Mouse (Mus musculus): ENCODE measurements at regions not wholly inside any gene's neighbourhood (a gene's known extent, or its start where the extent isn't known, plus 50 kb on each side); places are given as distances from the start of the nearest gene placed in this dataset.

DNA sequence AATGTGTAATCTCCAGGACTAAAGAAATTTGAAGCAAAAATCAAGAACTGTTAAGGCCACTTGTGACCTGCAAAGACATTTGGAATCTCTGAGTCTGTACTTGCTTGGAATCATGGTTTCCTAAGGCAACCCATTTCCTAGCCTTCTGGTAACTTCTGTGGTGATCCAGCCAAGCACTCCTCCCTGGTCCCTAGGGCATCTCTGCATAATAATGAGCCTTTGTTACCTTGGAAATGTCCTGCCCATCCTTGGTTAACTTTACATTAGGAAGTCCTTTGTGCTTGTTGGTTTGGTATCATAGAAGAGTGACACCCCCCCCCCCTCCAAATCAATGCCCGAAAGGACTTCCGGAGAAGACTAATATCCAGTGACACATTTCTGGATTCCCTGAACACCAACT, 496.6 kb upstream of the Gm19410 start:
- WGBS = 89% methylated on average over 2 of the region's 2 CpGs
- no peak overlapping the region for H3K4me2 ChIP-seq (ENCODE audit: low read depth, low read length)
- H3K27me3 ChIP-seq (ENCODE audit: insufficient read depth, low read length) = no peaks in the 10 kb centered on the region
- ATAC-seq (no peak), DNase-seq (ENCODE audit: low spot score) (no peak)
- no peaks in the 10 kb centered on the region for H3K4me1 ChIP-seq (ENCODE audit: insufficient read depth, low read length)
- no peak for TF ChIP-seq CTCF (IDR thresholded peaks at IDR 0.05; ENCODE audit: low read depth)
- no peaks in the 10 kb centered on the region for H3K9me3 ChIP-seq (ENCODE audit: low read length)
- no peak overlapping the region for H3K27ac ChIP-seq
- no peaks in the 10 kb centered on the region for H3K36me3 ChIP-seq (ENCODE audit: insufficient read depth, low read length)
- H3K9ac ChIP-seq (replicated peaks; ENCODE audit: low read length) = no peak overlapping the region
- no peak overlapping the region for H3K4me3 ChIP-seq (ENCODE audit: low read length)

DNA sequence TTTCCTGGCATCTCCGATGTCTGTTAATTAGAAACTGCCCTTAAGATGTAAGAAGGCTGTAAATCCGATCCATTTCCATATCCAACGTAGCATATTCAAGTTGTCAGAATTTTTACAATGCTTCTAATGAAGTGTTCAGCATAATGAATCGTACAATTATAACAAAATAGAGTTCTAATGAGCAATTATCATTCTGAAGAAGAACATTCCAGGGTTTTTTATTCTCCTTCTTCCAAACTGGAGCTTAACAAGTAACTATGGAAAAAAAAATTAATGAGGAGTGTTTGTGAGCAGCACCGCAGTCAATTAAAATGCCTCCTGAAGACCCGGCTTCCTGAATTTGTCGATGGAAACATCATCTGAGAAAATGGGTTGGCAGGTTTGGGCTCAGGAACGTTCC, 489.6 kb upstream of the Gm19410 start:
- Histone ChIP-seq H3K36me3 (ENCODE audit: insufficient read depth, low read length) (no peaks in the 10 kb centered on the region), H3K9ac (replicated peaks; ENCODE audit: low read length) (no peak overlapping the region), H3K27ac (no peak overlapping the region), H3K4me3 (ENCODE audit: low read length) (no peak overlapping the region), H3K9me3 (ENCODE audit: low read length) (no peaks in the 10 kb centered on the region), H3K4me1 (ENCODE audit: insufficient read depth, low read length) (no peaks in the 10 kb centered on the region), H3K4me2 (ENCODE audit: low read depth, low read length) (no peak overlapping the region), H3K27me3 (ENCODE audit: insufficient read depth, low read length) (no peaks in the 10 kb centered on the region)
- ATAC-seq = no peak
- no peak for DNase-seq (ENCODE audit: low spot score)
- WGBS = 82% methylated on average over 8 of the region's 8 CpGs
- no peak for TF ChIP-seq CTCF (IDR thresholded peaks at IDR 0.05; ENCODE audit: low read depth)

DNA sequence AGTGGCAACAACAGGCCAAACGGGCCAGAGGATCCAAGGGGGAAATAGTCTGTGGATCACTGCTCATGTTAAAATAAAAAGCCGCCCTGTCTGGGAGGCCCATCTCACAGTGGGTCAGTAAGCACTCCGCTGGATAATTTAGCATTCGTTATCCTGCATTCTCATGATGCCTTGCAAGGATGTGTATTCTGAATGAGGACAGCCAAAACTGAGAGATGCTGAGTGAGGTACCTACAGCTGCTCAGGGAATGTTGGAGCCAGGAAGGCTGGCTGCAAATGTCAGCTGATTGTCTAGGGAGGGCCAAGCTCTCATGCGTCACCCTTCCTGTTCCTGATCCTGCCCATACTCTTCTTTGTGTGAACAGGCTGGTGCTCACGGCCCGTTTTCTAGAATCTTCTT, 489.1 kb upstream of the Gm19410 start:
- WGBS = 77% methylated on average over 7 of the region's 7 CpGs
- Histone ChIP-seq H3K27me3 (ENCODE audit: insufficient read depth, low read length) (no peaks in the 10 kb centered on the region), H3K9ac (replicated peaks; ENCODE audit: low read length) (no peak overlapping the region), H3K4me1 (ENCODE audit: insufficient read depth, low read length) (no peaks in the 10 kb centered on the region), H3K4me3 (ENCODE audit: low read length) (no peak overlapping the region), H3K9me3 (ENCODE audit: low read length) (no peaks in the 10 kb centered on the region), H3K27ac (no peak overlapping the region), H3K36me3 (ENCODE audit: insufficient read depth, low read length) (no peaks in the 10 kb centered on the region), H3K4me2 (ENCODE audit: low read depth, low read length) (no peak overlapping the region)
- DNase-seq (ENCODE audit: low spot score) (no peak), ATAC-seq (no peak)
- no peak for TF ChIP-seq CTCF (IDR thresholded peaks at IDR 0.05; ENCODE audit: low read depth)

DNA sequence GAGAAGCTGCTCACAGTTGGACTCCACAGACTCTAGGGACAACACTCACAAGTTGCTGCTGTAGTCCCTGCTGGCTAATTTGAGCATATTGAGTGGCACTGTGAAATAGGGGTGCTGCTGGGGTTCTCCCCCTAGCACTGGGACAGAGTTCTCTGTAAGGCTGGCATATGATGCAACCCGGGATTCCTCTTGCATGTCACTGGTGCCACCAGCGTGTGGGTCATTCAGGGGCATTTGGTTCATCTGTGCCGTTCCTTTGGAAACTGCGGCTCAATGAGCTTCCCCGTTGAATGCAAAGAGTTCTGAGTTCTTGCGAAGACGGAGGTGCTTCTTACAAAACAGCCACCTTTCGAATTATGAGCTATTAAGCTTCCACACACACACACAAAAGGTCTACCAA, 486.6 kb upstream of the Gm19410 start:
- Histone ChIP-seq H3K27ac (no peak overlapping the region), H3K27me3 (ENCODE audit: insufficient read depth, low read length) (no peaks in the 10 kb centered on the region), H3K4me2 (ENCODE audit: low read depth, low read length) (no peak overlapping the region), H3K9me3 (ENCODE audit: low read length) (no peaks in the 10 kb centered on the region), H3K36me3 (ENCODE audit: insufficient read depth, low read length) (no peaks in the 10 kb centered on the region), H3K4me1 (ENCODE audit: insufficient read depth, low read length) (no peaks in the 10 kb centered on the region), H3K4me3 (ENCODE audit: low read length) (no peak overlapping the region), H3K9ac (replicated peaks; ENCODE audit: low read length) (no peak overlapping the region)
- TF ChIP-seq CTCF (IDR thresholded peaks at IDR 0.05; ENCODE audit: low read depth) = no peak
- DNase-seq (ENCODE audit: low spot score) = no peak
- 91% methylated on average over 8 of the region's 8 CpGs for WGBS
- no peak for ATAC-seq

DNA sequence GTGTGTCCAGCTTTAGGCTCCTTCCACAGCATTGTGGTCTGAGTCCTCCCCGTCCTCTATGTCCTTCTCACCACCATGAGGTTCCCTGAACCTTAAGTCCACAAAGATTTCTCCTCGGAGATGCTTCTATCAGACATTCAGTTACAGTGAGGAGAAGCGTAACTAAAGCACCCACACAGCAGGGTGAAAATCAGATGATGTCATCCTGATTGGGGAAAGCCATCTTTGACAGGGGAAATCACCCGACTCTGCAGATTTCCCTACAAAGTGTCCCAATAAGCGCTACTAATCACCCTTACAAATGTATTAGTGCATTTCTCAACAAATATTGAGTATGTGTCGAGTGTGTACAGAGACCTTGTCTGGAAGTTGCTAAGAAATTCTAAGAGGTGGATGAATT, 484.8 kb upstream of the Gm19410 start:
- no peaks in the 10 kb centered on the region for H3K36me3 ChIP-seq (ENCODE audit: insufficient read depth, low read length)
- ATAC-seq = no peak
- no peak overlapping the region for H3K9ac ChIP-seq (replicated peaks; ENCODE audit: low read length)
- 83% methylated on average over 6 of the region's 6 CpGs for WGBS
- no peak for TF ChIP-seq CTCF (IDR thresholded peaks at IDR 0.05; ENCODE audit: low read depth)
- no peaks in the 10 kb centered on the region for H3K27me3 ChIP-seq (ENCODE audit: insufficient read depth, low read length)
- no peak for DNase-seq (ENCODE audit: low spot score)
- H3K4me2 ChIP-seq (ENCODE audit: low read depth, low read length) = no peak overlapping the region
- no peaks in the 10 kb centered on the region for H3K9me3 ChIP-seq (ENCODE audit: low read length)
- H3K27ac ChIP-seq = no peak overlapping the region
- no peaks in the 10 kb centered on the region for H3K4me1 ChIP-seq (ENCODE audit: insufficient read depth, low read length)
- no peak overlapping the region for H3K4me3 ChIP-seq (ENCODE audit: low read length)

DNA sequence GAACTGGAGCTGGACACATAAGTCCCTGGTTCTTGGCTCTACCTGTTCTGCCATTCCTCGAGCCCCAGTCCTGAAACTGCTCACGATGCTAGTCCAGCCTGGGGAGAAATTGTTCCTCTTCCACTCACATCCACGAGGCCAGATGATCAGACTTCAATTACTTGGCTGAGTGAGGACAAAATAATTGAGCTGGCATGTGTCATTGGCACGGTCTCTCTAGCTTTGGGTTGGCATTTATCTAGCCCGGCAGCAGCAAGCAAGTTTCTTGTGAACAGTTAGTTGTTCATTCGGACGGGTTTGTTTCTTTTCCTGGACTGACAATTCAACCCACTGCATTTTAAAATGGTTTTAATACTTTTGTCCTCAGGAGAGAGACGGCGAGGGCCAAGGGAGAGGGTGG, 482.2 kb upstream of the Gm19410 start:
- no peak overlapping the region for H3K4me3 ChIP-seq (ENCODE audit: low read length)
- no peak overlapping the region for H3K4me2 ChIP-seq (ENCODE audit: low read depth, low read length)
- DNase-seq (ENCODE audit: low spot score) (peak; percentile 46), ATAC-seq (no peak)
- H3K36me3 ChIP-seq (ENCODE audit: insufficient read depth, low read length) = no peaks in the 10 kb centered on the region
- no peak overlapping the region for H3K27ac ChIP-seq
- no peak overlapping the region for H3K9ac ChIP-seq (replicated peaks; ENCODE audit: low read length)
- no peaks in the 10 kb centered on the region for H3K27me3 ChIP-seq (ENCODE audit: insufficient read depth, low read length)
- no peaks in the 10 kb centered on the region for H3K4me1 ChIP-seq (ENCODE audit: insufficient read depth, low read length)
- WGBS = 57% methylated on average over 9 of the region's 9 CpGs
- no peak for TF ChIP-seq CTCF (IDR thresholded peaks at IDR 0.05; ENCODE audit: low read depth)
- H3K9me3 ChIP-seq (ENCODE audit: low read length) = no peaks in the 10 kb centered on the region

DNA sequence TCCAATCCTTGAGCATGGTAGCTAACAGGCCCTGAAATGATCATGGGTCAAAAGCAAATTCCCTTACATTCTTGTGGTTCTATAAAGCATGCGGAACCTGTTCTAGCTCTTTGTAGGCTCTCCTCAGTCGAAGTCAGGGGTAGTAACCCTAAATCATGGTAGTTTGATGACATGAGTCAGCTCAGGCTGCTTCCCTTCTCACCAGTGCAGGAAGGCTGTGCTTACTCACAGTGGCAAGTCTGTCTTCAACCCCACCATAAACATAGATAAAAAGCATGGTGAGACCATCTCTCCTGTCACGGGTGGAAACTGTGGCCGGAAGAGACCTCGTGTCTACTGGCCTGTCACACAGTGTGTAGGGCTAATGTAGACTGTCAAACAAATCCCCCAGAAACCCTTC, 476.6 kb upstream of the Gm19410 start:
- H3K4me1 ChIP-seq (ENCODE audit: insufficient read depth, low read length) = no peaks in the 10 kb centered on the region
- H3K9me3 ChIP-seq (ENCODE audit: low read length) = no peaks in the 10 kb centered on the region
- TF ChIP-seq CTCF (IDR thresholded peaks at IDR 0.05; ENCODE audit: low read depth) = no peak
- no peak overlapping the region for H3K4me2 ChIP-seq (ENCODE audit: low read depth, low read length)
- no peak overlapping the region for H3K27ac ChIP-seq
- WGBS = 79% methylated on average over 5 of the region's 5 CpGs
- no peak for DNase-seq (ENCODE audit: low spot score)
- H3K9ac ChIP-seq (replicated peaks; ENCODE audit: low read length) = no peak overlapping the region
- ATAC-seq = no peak
- H3K36me3 ChIP-seq (ENCODE audit: insufficient read depth, low read length) = no peaks in the 10 kb centered on the region
- H3K27me3 ChIP-seq (ENCODE audit: insufficient read depth, low read length) = no peaks in the 10 kb centered on the region
- H3K4me3 ChIP-seq (ENCODE audit: low read length) = no peak overlapping the region
